13 mouse cellular contexts compared by ENCODE assay signal in the genomic region with DNA sequence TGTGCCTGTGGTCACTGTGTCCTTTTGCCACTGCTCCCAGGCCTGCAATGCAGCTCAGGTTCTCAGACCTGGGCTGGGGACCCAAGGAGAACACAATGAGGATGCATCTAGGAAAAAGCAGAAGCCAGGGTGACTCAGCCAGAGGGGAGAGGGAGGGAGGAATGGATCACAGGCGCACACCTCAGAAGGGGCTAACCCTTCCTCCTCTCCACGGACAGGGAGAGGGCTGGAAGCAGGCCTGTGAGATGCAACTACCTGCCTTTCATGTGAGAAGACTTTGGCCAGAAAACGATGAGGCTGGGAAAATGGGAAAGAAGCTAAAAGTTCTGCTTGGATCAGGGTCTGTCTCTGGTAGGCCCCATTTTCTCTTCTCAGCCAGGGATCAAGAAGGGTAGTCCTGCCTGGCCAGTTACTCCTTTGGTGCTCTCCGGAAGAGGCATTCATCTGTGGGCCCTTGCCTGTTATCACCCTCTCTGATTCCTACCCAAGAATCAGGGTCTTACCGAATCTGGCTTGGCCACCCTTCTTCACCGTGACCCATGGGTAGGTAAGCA. TPM values are rescaled to one million over a fixed set of nuclear protein-coding genes. Genes with fewer than 3 reads are reported as not detected.
DNase-seq lines count a peak whose midpoint lies in the region; ATAC-seq and TF ChIP-seq lines count a peak whose summit lies in the region.
"Had no signal": no experiment of that assay in that cellular context is flagged by ENCODE, and none has a peak within 500 bp of the region (broad histone marks: within the 10 kb centered on the region; RNA-seq: fewer than 3 reads in every experiment).

No protein-coding gene starts in this region.

- no peak overlapping the region for H3K4me2 ChIP-seq in heart, embryonic 13.5 days
- H3K4me2 ChIP-seq in heart, embryonic 12.5 days: no peak overlapping the region
- H3K4me2 ChIP-seq in forebrain, embryonic 11.5 days (ENCODE audit: low read depth, low read length, severe bottlenecking): peak overlapping the region; percentile 53; the same call in 1 of the 2 replicates
- H3K4me2 ChIP-seq in hindbrain, embryonic 16.5 days (ENCODE audit: low read length): peak overlapping the region; percentile 13; the same call in 1 of the 2 replicates
- H3K4me2 ChIP-seq in midbrain, embryonic 14.5 days (ENCODE audit: low read length): peak overlapping the region; percentile 48
- H3K4me2 ChIP-seq in intestine, postnatal 0 days (replicated peaks; ENCODE audit: low read depth): no peak overlapping the region

- no peak for ATAC-seq in heart, embryonic 13.5 days (ENCODE audit: extremely low read depth, insufficient number of reproducible peaks, low FRiP score, low TSS enrichment)
- ATAC-seq in heart, embryonic 12.5 days (ENCODE audit: insufficient number of reproducible peaks, low FRiP score): no peak
- ATAC-seq in forebrain, embryonic 11.5 days (replicated peaks; ENCODE audit: low FRiP score): no peak; the same call in 1 of the 2 replicates
- no peak for ATAC-seq in hindbrain, embryonic 16.5 days
- 0 out of 2 replicates have a peak, but pooled peaks have one; percentile 2 for ATAC-seq in midbrain, embryonic 14.5 days (ENCODE audit: low FRiP score, low TSS enrichment)
- no peak for ATAC-seq in intestine, postnatal 0 days

- H3K4me3 ChIP-seq in heart, embryonic 13.5 days: no peak overlapping the region
- no peak overlapping the region for H3K4me3 ChIP-seq in heart, embryonic 12.5 days
- H3K4me3 ChIP-seq in forebrain, embryonic 11.5 days (ENCODE audit: low read depth, low read length): peak overlapping the region; percentile 0; the same call in 1 of the 2 replicates
- H3K4me3 ChIP-seq in hindbrain, embryonic 16.5 days (ENCODE audit: low read length): no peak overlapping the region
- H3K4me3 ChIP-seq in midbrain, embryonic 14.5 days (replicated peaks; ENCODE audit: low read depth, low read length): no peak overlapping the region
- no peak overlapping the region for H3K4me3 ChIP-seq in intestine, postnatal 0 days (ENCODE audit: low read depth, low read length)

- peaks cover 40% of the 10 kb centered on the region for H3K4me1 ChIP-seq in heart, embryonic 13.5 days
- H3K4me1 ChIP-seq in heart, embryonic 12.5 days (replicated peaks): peaks cover 39% of the 10 kb centered on the region
- H3K4me1 ChIP-seq in forebrain, embryonic 11.5 days (replicated peaks; ENCODE audit: control insufficient read depth, insufficient read depth, low read length): peaks cover 63% of the 10 kb centered on the region
- peaks cover 84% of the 10 kb centered on the region for H3K4me1 ChIP-seq in hindbrain, embryonic 16.5 days (ENCODE audit: control insufficient read depth, insufficient read depth, low read depth, low read length)
- H3K4me1 ChIP-seq in midbrain, embryonic 14.5 days (ENCODE audit: control insufficient read depth, insufficient read depth, low read length): peaks cover 82% of the 10 kb centered on the region
- no peaks in the 10 kb centered on the region for H3K4me1 ChIP-seq in intestine, postnatal 0 days (replicated peaks; ENCODE audit: control insufficient read depth, insufficient read depth, low read length)

- no peaks in the 10 kb centered on the region for H3K27me3 ChIP-seq in heart, embryonic 13.5 days (replicated peaks)
- no peaks in the 10 kb centered on the region for H3K27me3 ChIP-seq in heart, embryonic 12.5 days (replicated peaks)
- H3K27me3 ChIP-seq in forebrain, embryonic 11.5 days (ENCODE audit: control insufficient read depth, insufficient read depth, low read length): no peaks in the 10 kb centered on the region
- H3K27me3 ChIP-seq in hindbrain, embryonic 16.5 days (replicated peaks; ENCODE audit: control insufficient read depth, insufficient read depth, low read length): no peaks in the 10 kb centered on the region
- H3K27me3 ChIP-seq in midbrain, embryonic 14.5 days (ENCODE audit: control insufficient read depth, insufficient read depth, low read length): no peaks in the 10 kb centered on the region
- no peaks in the 10 kb centered on the region for H3K27me3 ChIP-seq in intestine, postnatal 0 days (replicated peaks; ENCODE audit: control insufficient read depth, insufficient read depth, low read length)

- no peak overlapping the region for H3K27ac ChIP-seq in heart, embryonic 13.5 days (replicated peaks)
- H3K27ac ChIP-seq in heart, embryonic 12.5 days (ENCODE audit: poor library complexity, severe bottlenecking): no peak overlapping the region
- peak overlapping the region; percentile 97 for H3K27ac ChIP-seq in forebrain, embryonic 11.5 days (ENCODE audit: low read depth, low read length)
- peak overlapping the region; percentile 62 for H3K27ac ChIP-seq in hindbrain, embryonic 16.5 days (ENCODE audit: low read depth, low read length)
- H3K27ac ChIP-seq in midbrain, embryonic 14.5 days (replicated peaks; ENCODE audit: low read depth, low read length): peak overlapping the region; percentile 92
- H3K27ac ChIP-seq in intestine, postnatal 0 days (ENCODE audit: low read depth, low read length): no peak overlapping the region
- H3K27ac ChIP-seq: macrophage had no signal

- DNase-seq in forebrain, embryonic 11.5 days (ENCODE audit: low spot score): peak; percentile 67
- DNase-seq in midbrain, embryonic 14.5 days: no peak
- DNase-seq in cerebellum, adult 9-10 months: no peak
- no peak for DNase-seq in thymus, postnatal 14 days
- DNase-seq: heart, postnatal 4 days; kidney, postnatal 36 days; thymus, postnatal 25 days had no signal

- 0 out of 2 replicates have a peak overlapping the region, but pooled peaks have one; percentile 14 for H3K9ac ChIP-seq in heart, embryonic 13.5 days
- H3K9ac ChIP-seq in heart, embryonic 12.5 days: no peak overlapping the region
- peak overlapping the region; percentile 57 for H3K9ac ChIP-seq in forebrain, embryonic 11.5 days (ENCODE audit: low read length)
- H3K9ac ChIP-seq in hindbrain, embryonic 16.5 days (ENCODE audit: low read depth, low read length): peak overlapping the region; percentile 24; the same call in 1 of the 2 replicates
- H3K9ac ChIP-seq in midbrain, embryonic 14.5 days (replicated peaks; ENCODE audit: low read length): peak overlapping the region; percentile 40
- H3K9ac ChIP-seq in intestine, postnatal 0 days (ENCODE audit: low read depth, low read length): no peak overlapping the region

- H3K36me3 ChIP-seq in heart, embryonic 13.5 days: peaks cover 13% of the 10 kb centered on the region
- H3K36me3 ChIP-seq in heart, embryonic 12.5 days: peaks cover 11% of the 10 kb centered on the region; the same call in 1 of the 2 replicates
- peaks cover 3% of the 10 kb centered on the region; the same call in 1 of the 2 replicates for H3K36me3 ChIP-seq in forebrain, embryonic 11.5 days (ENCODE audit: control insufficient read depth, insufficient read depth, low read length)
- H3K36me3 ChIP-seq in hindbrain, embryonic 16.5 days (ENCODE audit: control insufficient read depth, insufficient read depth, low read length): peaks cover 2% of the 10 kb centered on the region; the same call in 1 of the 2 replicates
- H3K36me3 ChIP-seq in midbrain, embryonic 14.5 days (ENCODE audit: control insufficient read depth, insufficient read depth, low read length): peaks cover 17% of the 10 kb centered on the region
- no peaks in the 10 kb centered on the region for H3K36me3 ChIP-seq in intestine, postnatal 0 days (ENCODE audit: control insufficient read depth, insufficient read depth)

- no peak for TF ChIP-seq CTCF in intestine, postnatal 0 days (IDR thresholded peaks at IDR 0.05; ENCODE audit: low read depth)

- H3K9me3 ChIP-seq in heart, embryonic 13.5 days: no peaks in the 10 kb centered on the region
- H3K9me3 ChIP-seq in heart, embryonic 12.5 days (replicated peaks): no peaks in the 10 kb centered on the region
- H3K9me3 ChIP-seq in forebrain, embryonic 11.5 days (ENCODE audit: control insufficient read depth, low read length): no peaks in the 10 kb centered on the region
- H3K9me3 ChIP-seq in hindbrain, embryonic 16.5 days (ENCODE audit: control insufficient read depth, low read length): no peaks in the 10 kb centered on the region
- no peaks in the 10 kb centered on the region for H3K9me3 ChIP-seq in midbrain, embryonic 14.5 days (ENCODE audit: control insufficient read depth, low read length)
- H3K9me3 ChIP-seq in intestine, postnatal 0 days (ENCODE audit: control insufficient read depth): no peaks in the 10 kb centered on the region

- WGBS in heart, embryonic 13.5 days: 81% methylated on average over 6 of the region's 6 CpGs
- WGBS in heart, embryonic 12.5 days: 69% methylated on average over 6 of the region's 6 CpGs
- 46% methylated on average over 6 of the region's 6 CpGs for WGBS in forebrain, embryonic 11.5 days
- WGBS in hindbrain, embryonic 16.5 days: 51% methylated on average over 6 of the region's 6 CpGs
- 40% methylated on average over 6 of the region's 6 CpGs for WGBS in midbrain, embryonic 14.5 days
- 72% methylated on average over 6 of the region's 6 CpGs for WGBS in intestine, postnatal 0 days

RNA-seq across cellular contexts. Expression of a gene that starts 10.7 kb away (rescaled TPM):
- polyA plus RNA-seq in heart, embryonic 13.5 days (2015; fragmentation: Nextera tagmentation; extraction: Ambion mirVana): 8.9 and 9.3 TPM in 2 replicates
- 13.5 and 14.4 TPM in 2 replicates for polyA plus RNA-seq in heart, embryonic 12.5 days (2016; fragmentation: Nextera tagmentation; extraction: Ambion mirVana)
- 47.0 and 49.3 TPM in 2 replicates for polyA plus RNA-seq in forebrain, embryonic 11.5 days (2014; fragmentation: Nextera tagmentation; extraction: Ambion mirVana)
- polyA plus RNA-seq in hindbrain, embryonic 16.5 days (2015; fragmentation: Nextera tagmentation; extraction: Ambion mirVana): 39.9 and 50.1 TPM in 2 replicates
- polyA plus RNA-seq in midbrain, embryonic 14.5 days (2014; fragmentation: Nextera tagmentation; extraction: Ambion mirVana): 52.7 and 57.3 TPM in 2 replicates
- 2.8 and 3.3 TPM in 2 replicates for polyA plus RNA-seq in intestine, postnatal 0 days (2015; fragmentation: Nextera tagmentation; extraction: Ambion mirVana)

RNA-seq across cellular contexts. Expression of a gene that starts 39.8 kb away (rescaled TPM):
- polyA plus RNA-seq in heart, embryonic 13.5 days (2015; fragmentation: Nextera tagmentation; extraction: Ambion mirVana): not detected in 2 replicates
- not detected in 2 replicates for polyA plus RNA-seq in heart, embryonic 12.5 days (2016; fragmentation: Nextera tagmentation; extraction: Ambion mirVana)
- 6.0 and 7.6 TPM in 2 replicates for polyA plus RNA-seq in forebrain, embryonic 11.5 days (2014; fragmentation: Nextera tagmentation; extraction: Ambion mirVana)
- polyA plus RNA-seq in hindbrain, embryonic 16.5 days (2015; fragmentation: Nextera tagmentation; extraction: Ambion mirVana): 2.6 and 3.2 TPM in 2 replicates
- polyA plus RNA-seq in midbrain, embryonic 14.5 days (2014; fragmentation: Nextera tagmentation; extraction: Ambion mirVana): 3.6 and 5.5 TPM in 2 replicates
- 0.05 TPM in 1 of 2 replicates, not detected in the other for polyA plus RNA-seq in intestine, postnatal 0 days (2015; fragmentation: Nextera tagmentation; extraction: Ambion mirVana)
- polyA plus RNA-seq: macrophage; spleen, adult 2 months had no signal

Comparison
In these comparisons a context has a peak if more than half of its experiments do, and no peak if none do; other contexts are left out.
1. H3K9ac ChIP-seq: peak in heart, embryonic 13.5 days (single experiment), forebrain, embryonic 11.5 days (single experiment), hindbrain, embryonic 16.5 days (single experiment) and midbrain, embryonic 14.5 days (single experiment); none in heart, embryonic 12.5 days (single experiment) and intestine, postnatal 0 days (single experiment).
2. H3K27ac ChIP-seq: peak in forebrain, embryonic 11.5 days (single experiment), hindbrain, embryonic 16.5 days (single experiment) and midbrain, embryonic 14.5 days (single experiment); none in heart, embryonic 13.5 days (single experiment), heart, embryonic 12.5 days (single experiment) and intestine, postnatal 0 days (single experiment).
3. H3K4me2 ChIP-seq: peak in forebrain, embryonic 11.5 days (single experiment), hindbrain, embryonic 16.5 days (single experiment) and midbrain, embryonic 14.5 days (single experiment); none in heart, embryonic 13.5 days (single experiment), heart, embryonic 12.5 days (single experiment) and intestine, postnatal 0 days (single experiment).